Mouse (Mus musculus) ovary, adult 18-20 months (tissue): ENCODE data around the gene Adcy7.

Source experiments
- DNase-seq: peaks from one replicate; pipeline ENCODE4 v3.0.0; 2022; ENCODE audit warnings: low spot score, mixed read lengths

Gene Adcy7

DNA sequence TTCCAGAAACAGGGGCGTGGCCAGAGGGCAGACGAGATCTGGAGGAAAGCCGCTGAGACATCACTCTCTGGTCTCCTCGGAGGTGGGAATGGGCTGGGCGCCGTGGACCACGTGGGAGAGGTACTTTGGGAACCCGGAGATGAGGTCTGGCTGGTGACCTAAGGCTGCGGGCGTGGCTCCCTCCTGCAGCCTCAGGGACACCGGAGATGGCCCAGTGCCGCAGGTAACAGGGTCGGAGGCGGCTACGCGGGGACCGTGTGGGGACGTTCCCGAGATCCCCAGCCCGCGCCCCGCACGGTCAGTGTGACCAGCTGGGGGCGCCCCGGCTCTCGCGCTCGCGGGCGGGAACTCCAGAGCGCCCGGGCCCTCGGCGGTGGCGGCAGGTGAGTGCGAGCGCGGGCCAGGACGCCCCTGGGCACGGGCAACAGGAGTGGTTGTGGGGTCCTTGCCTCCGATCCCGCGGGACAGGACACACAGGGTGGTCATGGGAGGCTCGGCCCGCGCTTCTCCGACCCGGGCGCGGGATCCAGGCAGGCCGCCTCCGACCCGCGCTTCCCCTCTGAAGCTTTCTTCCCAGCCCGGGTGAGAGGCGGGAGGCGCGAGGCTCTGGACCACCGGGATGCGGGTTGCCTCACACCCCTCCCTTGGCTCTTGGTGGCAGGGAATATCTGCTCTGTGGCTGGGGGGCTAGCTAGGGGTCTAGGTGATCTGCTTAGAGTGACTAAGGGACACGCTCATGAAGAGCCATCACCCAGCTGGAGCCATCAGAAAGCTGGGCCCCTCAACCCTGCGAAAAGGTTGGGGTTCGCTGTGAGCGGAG lies at the start of gene Adcy7:
Adcy7 (plus strand) TSS at position 173 of the 820 bp plus-strand sequence.
- no peak for DNase-seq

DNA sequence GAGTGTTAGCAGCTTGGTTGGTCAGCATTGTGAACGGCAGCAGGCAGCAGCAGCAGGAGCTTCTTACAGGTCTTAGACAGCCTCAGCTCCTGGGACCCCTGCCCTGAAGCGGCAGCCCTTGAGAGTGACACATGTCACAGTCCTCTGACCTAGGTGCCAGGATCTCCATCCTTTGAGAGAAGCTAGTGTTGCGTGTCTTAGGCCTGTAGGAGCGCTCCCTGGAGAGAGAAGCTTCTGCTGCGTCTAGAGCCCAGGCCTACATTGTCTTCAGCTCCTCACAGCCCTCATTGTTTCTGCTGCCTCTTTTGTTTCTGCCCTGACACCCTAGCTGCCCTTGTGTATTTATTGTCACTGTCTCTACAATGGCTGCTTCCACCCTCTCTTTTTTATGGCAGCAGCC lies 46.8 kb upstream of the Adcy7 start:
- no peak for DNase-seq

- no peak for DNase-seq
Measured at GRCm38 (mm10) chr8:88227851-88228250, 44.4 kb upstream of the Adcy7 start.

DNA sequence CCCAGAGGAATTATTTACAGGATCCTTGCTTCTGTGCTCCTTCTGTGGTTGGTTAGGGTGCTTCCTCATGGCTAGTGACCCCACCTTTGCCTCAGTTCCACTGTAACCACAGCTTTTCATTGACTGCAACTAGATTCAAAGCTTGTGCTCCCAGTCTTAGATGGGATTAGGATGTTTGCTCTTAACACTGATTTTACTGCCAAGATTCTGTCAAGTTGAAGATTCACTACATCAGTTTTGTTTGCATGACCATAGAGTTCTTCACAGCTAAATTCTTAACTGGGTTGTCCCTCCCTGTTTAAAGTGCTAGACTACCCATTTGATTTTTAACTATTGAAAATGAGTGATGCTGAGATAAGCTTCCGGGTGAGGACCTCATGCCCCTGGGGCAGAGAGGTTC lies 43.9 kb upstream of the Adcy7 start:
- no peak for DNase-seq

GRCm38 (mm10) chr8:88228800-88229199 lies 43.4 kb upstream of the Adcy7 start:
- no peak for DNase-seq

DNA sequence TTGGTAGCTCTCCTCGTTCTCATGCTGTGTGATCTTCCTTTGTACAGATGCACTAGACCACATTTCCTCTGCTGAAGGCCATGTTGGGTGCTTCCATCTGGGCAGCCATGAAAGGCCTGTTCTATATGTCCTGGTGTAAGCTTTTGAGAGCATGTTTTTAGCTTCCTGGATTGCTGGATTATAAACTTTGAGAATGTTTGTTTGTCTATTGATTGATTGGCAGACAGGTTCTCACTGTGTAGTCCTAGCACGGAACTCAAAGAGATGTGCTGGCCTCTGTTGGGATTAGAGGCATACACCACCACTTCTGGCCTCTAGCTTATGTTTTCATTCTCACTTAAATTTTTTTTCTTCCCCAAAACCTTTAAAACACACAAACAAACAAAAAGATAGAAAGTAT lies 35.5 kb upstream of the Adcy7 start:
- no peak for DNase-seq

- DNase-seq: no peak
Measured at GRCm38 (mm10) chr8:88237606-88238005, 34.6 kb upstream of the Adcy7 start.

DNA sequence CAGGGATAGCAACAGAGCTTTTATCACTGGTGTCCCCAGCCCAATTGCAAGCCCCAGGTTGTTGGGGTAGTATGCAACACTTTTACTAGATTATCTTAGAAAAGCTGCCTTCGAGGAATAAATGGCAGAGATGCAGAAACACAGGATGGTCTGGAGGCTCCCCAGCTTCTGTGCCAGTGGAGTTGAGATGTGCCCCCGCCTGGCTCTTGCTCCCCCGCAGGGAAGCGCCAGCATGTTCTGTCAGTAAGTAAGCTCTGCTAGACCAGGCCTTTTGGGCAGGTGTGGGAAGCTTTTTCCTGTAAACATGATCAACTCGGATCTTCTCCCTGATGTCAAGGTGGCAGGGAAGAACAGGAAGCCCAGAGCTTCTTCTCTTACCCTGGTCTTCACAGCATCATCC lies 32.9 kb upstream of the Adcy7 start:
- no peak for DNase-seq

DNA sequence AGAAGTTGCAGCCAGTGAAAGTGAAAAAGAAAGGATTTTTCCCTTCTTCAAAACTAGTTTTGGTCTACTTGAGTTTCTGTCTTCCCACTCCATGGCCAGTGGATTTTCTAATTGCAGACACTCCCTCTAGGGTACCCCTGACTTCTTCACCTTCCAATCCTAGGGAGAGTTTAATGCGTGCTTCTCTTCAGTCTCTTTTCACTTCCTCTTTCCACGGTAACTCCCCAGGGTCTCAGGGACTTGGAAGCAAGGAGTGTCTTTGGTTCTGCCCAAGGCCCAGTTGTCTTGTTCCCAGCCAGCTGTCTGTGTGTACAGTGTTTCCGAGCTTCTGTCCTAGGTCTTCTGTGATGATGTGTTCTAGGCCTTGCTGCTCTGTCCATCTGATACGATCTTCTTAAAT lies 30.3 kb upstream of the Adcy7 start:
- DNase-seq: no peak

- DNase-seq: peak; percentile 7
Measured at GRCm38 (mm10) chr8:88244298-88244697, 27.9 kb upstream of the Adcy7 start.

DNA sequence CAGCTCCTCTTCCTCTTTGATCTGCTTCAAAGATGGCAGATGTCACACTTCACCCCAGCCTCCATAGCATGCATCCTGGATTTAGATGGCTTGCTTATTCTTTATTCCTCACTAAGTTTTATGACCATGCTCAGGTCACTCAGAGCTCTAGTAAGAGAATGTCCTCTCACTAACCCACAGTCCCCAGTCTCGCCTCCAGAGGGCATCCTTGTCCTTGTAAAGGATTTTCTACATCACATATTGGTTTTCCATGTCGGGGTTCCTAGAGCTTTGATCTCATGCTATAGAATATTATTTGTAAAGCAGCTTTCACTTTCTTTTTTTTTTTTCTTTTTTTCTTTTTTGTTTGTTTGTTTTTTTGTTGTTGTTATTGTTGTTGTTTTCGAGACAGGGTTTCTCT lies 19.4 kb upstream of the Adcy7 start:
- no peak for DNase-seq

DNA sequence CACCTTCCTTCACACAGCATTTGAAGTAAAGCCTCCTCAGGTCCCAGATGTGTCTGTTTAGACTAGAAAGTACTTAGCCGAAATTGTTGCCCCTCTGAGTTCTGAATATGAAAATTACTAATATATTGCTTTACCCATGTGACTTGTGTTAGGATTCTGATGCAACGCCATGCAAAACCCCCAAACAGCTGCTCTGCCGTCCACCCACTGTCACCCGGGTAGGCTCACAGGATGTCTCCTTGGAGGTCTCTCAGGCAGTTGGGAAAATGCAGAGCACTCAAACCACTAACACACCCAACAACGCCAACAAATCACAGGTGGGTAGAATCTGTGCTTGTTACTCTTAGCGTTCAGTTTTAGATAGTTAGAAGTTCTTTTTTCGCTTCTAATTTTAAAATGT lies 17.2 kb upstream of the Adcy7 start:
- no peak for DNase-seq

GRCm38 (mm10) chr8:88258024-88258423 lies 14.2 kb upstream of the Adcy7 start:
- no peak for DNase-seq

DNA sequence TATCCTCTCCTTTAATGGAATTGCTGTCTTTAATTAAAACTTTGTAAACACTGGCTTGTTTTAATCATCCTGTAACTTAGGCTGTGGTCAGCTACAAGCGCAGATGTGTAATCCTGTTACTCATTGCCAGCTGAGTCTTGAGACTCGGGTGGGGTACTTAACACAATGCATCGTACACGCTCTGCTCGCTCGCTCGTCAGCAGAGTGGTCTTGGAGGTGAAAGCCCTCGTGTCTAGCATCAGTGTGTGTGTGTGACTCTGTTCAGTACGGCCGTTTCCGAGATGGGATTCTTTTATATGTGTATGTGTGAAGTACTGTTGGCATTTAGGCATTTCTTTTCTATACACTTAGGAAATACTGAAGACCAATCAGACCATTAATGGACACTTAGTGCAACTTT lies 13.7 kb upstream of the Adcy7 start:
- DNase-seq: no peak

- no peak for DNase-seq
Measured at GRCm38 (mm10) chr8:88260466-88260980, 11.7 kb upstream of the Adcy7 start.

DNA sequence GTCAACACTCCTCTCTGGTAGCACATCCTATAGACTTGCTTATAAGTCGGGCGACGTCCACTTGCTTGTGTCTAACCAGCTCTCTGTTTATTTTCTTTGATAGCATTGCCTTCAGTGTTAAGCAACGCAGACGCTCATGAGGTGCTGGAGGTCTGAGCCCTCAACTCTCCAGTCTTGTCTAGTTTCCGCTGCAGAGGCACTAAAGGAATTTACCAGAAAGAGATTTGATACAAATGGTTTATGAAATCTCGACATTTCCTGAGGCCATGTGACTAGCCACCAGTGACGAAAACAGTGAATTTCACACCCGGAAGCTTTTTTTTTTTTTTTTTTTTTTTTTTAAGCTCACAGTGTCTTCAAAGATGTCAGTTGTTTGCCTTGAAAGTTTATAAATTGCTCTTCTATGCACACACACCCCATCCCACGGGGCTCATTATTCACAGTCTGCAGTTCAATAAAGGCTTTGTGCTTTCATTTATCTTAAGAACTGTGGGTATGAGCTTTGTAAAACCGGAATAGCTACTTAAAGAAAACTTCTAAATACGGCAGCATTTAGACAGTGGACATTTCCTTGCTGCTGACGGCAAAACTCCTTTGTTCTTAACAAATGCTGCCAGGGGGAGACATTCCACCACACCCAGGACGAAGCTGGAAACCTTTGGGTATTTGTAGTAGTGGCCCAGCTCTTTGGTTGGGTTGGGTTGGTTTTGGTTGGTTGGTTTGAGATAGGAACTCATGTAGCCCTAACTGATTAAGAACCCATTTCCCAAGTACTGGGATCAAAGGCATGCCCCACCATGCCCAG lies 9.2 kb upstream of the Adcy7 start:
- no peak for DNase-seq

DNA sequence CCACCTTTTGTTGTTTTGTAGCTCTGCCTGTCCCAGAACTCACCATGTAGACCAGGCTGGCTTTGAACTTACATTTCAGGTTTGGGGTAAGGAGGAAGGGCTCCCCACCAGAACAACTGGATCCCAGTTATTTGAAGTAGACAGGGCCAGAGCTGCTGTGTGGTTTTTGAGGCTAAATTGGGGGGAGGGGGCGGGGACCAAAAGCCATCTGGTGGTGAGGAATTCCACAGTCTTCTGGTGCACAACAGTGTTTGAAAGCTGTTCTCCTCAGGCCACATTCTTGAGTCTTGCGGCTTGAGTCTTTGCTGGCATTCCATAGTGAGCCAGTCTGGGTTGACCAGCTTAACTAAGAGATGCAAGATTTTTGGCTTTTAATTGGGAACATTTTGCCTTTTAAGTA lies 6.7 kb upstream of the Adcy7 start:
- no peak for DNase-seq

DNA sequence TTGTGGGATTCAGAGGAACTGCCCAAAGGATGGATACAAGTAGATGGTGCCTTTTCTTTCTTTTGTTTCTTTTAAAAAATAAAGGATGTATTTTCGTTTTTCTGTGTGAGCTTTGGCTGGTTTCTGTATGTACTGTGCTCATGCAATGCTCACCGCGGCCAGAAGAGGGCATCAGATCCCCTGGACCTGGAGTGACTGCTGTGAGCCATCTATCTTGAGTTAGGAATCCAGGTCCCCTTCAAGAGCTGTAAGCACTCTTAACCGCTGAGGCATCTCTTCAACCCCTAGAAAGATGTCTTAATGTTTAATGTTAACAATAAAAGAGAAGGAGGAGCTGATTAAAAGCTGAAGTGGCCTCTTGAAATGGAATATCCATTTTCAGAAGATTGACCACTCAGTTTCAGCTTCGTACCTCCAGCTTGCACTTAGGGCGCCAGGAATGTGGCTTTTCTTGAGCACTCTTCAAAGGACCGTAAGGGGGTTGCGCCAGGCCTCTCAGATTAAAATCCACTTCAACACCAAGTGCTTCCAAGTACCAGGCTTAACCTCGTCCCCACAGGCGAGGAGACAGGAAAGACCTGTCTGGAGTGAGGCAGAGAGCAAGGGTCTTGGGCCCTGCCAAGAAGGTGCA lies 5.9 kb upstream of the Adcy7 start:
- peak; percentile 45 for DNase-seq

- DNase-seq: no peak
Measured at GRCm38 (mm10) chr8:88266801-88267403, 5.3 kb upstream of the Adcy7 start.

GRCm38 (mm10) chr8:88269107-88269875 lies 2.9 kb upstream of the Adcy7 start:
- no peak for DNase-seq

- no peak for DNase-seq
Measured at GRCm38 (mm10) chr8:88270086-88270485, 2.1 kb upstream of the Adcy7 start.

DNA sequence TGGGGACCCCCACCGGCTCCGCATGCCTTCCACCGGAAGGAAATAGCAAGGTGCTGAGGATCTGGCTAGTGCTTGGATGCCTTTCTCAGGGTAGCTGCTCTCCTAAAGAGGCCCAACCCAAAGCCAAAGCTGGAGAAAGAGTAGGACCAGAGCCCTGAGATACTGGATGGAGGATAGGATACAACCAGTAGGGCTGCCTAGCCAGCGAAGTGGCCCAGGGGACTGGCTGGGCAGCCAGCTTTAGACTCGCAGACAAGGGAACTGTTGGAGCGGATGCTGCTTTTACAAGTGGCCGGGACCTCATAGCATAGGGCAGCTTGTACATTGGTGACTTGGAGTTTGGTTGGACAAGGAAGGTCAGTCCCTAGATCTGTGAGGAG lies 838 bp downstream of the Adcy7 start:
- no peak for DNase-seq
